Mouse (Mus musculus): ENCODE results near the gene Ccpg1os. TPM values are rescaled to one million over a fixed set of nuclear protein-coding genes. Genes with fewer than 3 reads are reported as not detected.

The Ccpg1os gene
- 12.0 and 14.9 TPM in 2 replicates for polyA plus RNA-seq (2016; fragmentation: Nextera tagmentation; extraction: Ambion mirVana)

GRCm38 (mm10) chr9:72985250-72986220 lies at the start of gene Ccpg1os, which contains the start of gene Ccpg1:
Gene Ccpg1os (minus strand): TSS chr9:72985382.
Gene Ccpg1 (plus strand): TSS chr9:72985429.
- H3K9me3 ChIP-seq (replicated peaks): no peaks in the 10 kb centered on the region
- WGBS: under 1% methylated on average over 87 of the region's 88 CpGs
- H3K27me3 ChIP-seq (replicated peaks): no peaks in the 10 kb centered on the region
- peaks cover 6% of the 10 kb centered on the region for H3K4me1 ChIP-seq (replicated peaks)
- H3K27ac ChIP-seq (ENCODE audit: poor library complexity, severe bottlenecking): peak within 1 kb of the TSS; percentile 31; the same call in 1 of the 2 replicates
- H3K4me2 ChIP-seq: peak within 1 kb of the TSS; percentile 82
- peak; percentile 98 for ATAC-seq (ENCODE audit: insufficient number of reproducible peaks, low FRiP score)
- peak within 1 kb of the TSS; percentile 78 for H3K4me3 ChIP-seq
- peak within 1 kb of the TSS; percentile 75 for H3K9ac ChIP-seq
- H3K36me3 ChIP-seq: no peaks in the 10 kb centered on the region

- Histone ChIP-seq H3K4me2 (no peak overlapping the region), H3K9ac (no peak overlapping the region), H3K9me3 (replicated peaks) (no peaks in the 10 kb centered on the region), H3K27me3 (replicated peaks) (no peaks in the 10 kb centered on the region), H3K4me1 (replicated peaks) (no peaks in the 10 kb centered on the region), H3K36me3 (peaks cover 46% of the 10 kb centered on the region), H3K27ac (ENCODE audit: poor library complexity, severe bottlenecking) (no peak overlapping the region), H3K4me3 (no peak overlapping the region)
- WGBS: 83% methylated on average over 1 of the region's 1 CpGs
- ATAC-seq (ENCODE audit: insufficient number of reproducible peaks, low FRiP score): no peak
Observed at GRCm38 (mm10) chr9:73033406-73033805, 48.2 kb upstream of the Ccpg1os start.

GRCm38 (mm10) chr9:73031421-73031820 lies 46.2 kb upstream of the Ccpg1os start:
- H3K36me3 ChIP-seq: peaks cover 46% of the 10 kb centered on the region

GRCm38 (mm10) chr9:73030443-73030842 lies 45.3 kb upstream of the Ccpg1os start:
- Histone ChIP-seq H3K4me2 (no peak overlapping the region), H3K9me3 (replicated peaks) (no peaks in the 10 kb centered on the region), H3K36me3 (peaks cover 46% of the 10 kb centered on the region), H3K27me3 (replicated peaks) (no peaks in the 10 kb centered on the region), H3K4me3 (no peak overlapping the region), H3K4me1 (replicated peaks) (peaks cover 12% of the 10 kb centered on the region), H3K27ac (ENCODE audit: poor library complexity, severe bottlenecking) (no peak overlapping the region), H3K9ac (no peak overlapping the region)
- ATAC-seq (ENCODE audit: insufficient number of reproducible peaks, low FRiP score): no peak
- WGBS: 92% methylated on average over 1 of the region's 1 CpGs

More at GRCm38 (mm10) chr9:73031421-73031820, 46.2 kb upstream of the Ccpg1os start:
- Histone ChIP-seq H3K4me2 (no peak overlapping the region), H3K9me3 (replicated peaks) (no peaks in the 10 kb centered on the region), H3K9ac (no peak overlapping the region), H3K27ac (ENCODE audit: poor library complexity, severe bottlenecking) (no peak overlapping the region), H3K4me3 (no peak overlapping the region), H3K4me1 (replicated peaks) (peaks cover 2% of the 10 kb centered on the region), H3K27me3 (replicated peaks) (no peaks in the 10 kb centered on the region)
- WGBS: 45% methylated on average over 4 of the region's 4 CpGs
- no peak for ATAC-seq (ENCODE audit: insufficient number of reproducible peaks, low FRiP score)

GRCm38 (mm10) chr9:73025818-73026636 lies 40.8 kb upstream of the Ccpg1os start:
- ATAC-seq (ENCODE audit: insufficient number of reproducible peaks, low FRiP score): peak; percentile 61; the same call in 1 of the 2 replicates
- H3K9me3 ChIP-seq (replicated peaks): no peaks in the 10 kb centered on the region
- no peaks in the 10 kb centered on the region for H3K27me3 ChIP-seq (replicated peaks)
- peak overlapping the region; percentile 65 for H3K4me2 ChIP-seq
- H3K36me3 ChIP-seq: peaks cover 26% of the 10 kb centered on the region
- peak overlapping the region; percentile 47; the same call in 1 of the 2 replicates for H3K9ac ChIP-seq
- peak overlapping the region; percentile 71 for H3K27ac ChIP-seq (ENCODE audit: poor library complexity, severe bottlenecking)
- peaks cover 12% of the 10 kb centered on the region for H3K4me1 ChIP-seq (replicated peaks)
- WGBS: 18% methylated on average over 17 of the region's 17 CpGs
- H3K4me3 ChIP-seq: peak overlapping the region; percentile 29

- WGBS: 88% methylated on average over 5 of the region's 5 CpGs
- Histone ChIP-seq H3K4me1 (replicated peaks) (peaks cover 2% of the 10 kb centered on the region), H3K9ac (no peak overlapping the region), H3K36me3 (peaks cover 50% of the 10 kb centered on the region), H3K4me2 (no peak overlapping the region), H3K27me3 (replicated peaks) (no peaks in the 10 kb centered on the region), H3K9me3 (replicated peaks) (no peaks in the 10 kb centered on the region), H3K4me3 (no peak overlapping the region), H3K27ac (ENCODE audit: poor library complexity, severe bottlenecking) (no peak overlapping the region)
- ATAC-seq (ENCODE audit: insufficient number of reproducible peaks, low FRiP score): no peak
Observed at GRCm38 (mm10) chr9:73020566-73021097, 35.5 kb upstream of the Ccpg1os start.

- Histone ChIP-seq H3K4me1 (replicated peaks) (no peaks in the 10 kb centered on the region), H3K27me3 (replicated peaks) (no peaks in the 10 kb centered on the region), H3K9ac (no peak overlapping the region), H3K4me3 (no peak overlapping the region), H3K9me3 (replicated peaks) (no peaks in the 10 kb centered on the region), H3K27ac (ENCODE audit: poor library complexity, severe bottlenecking) (no peak overlapping the region), H3K36me3 (peaks cover 54% of the 10 kb centered on the region), H3K4me2 (no peak overlapping the region)
- 88% methylated on average over 10 of the region's 10 CpGs for WGBS
- ATAC-seq (ENCODE audit: insufficient number of reproducible peaks, low FRiP score): no peak
Observed at GRCm38 (mm10) chr9:73019841-73020240, 34.7 kb upstream of the Ccpg1os start.

GRCm38 (mm10) chr9:73014724-73015123 lies 29.5 kb upstream of the Ccpg1os start:
- WGBS: 67% methylated on average over 13 of the region's 13 CpGs
- H3K36me3 ChIP-seq: peaks cover 74% of the 10 kb centered on the region
- ATAC-seq (ENCODE audit: insufficient number of reproducible peaks, low FRiP score): no peak

GRCm38 (mm10) chr9:73012629-73013028 lies 27.4 kb upstream of the Ccpg1os start:
- Histone ChIP-seq H3K36me3 (peaks cover 59% of the 10 kb centered on the region), H3K9me3 (replicated peaks) (no peaks in the 10 kb centered on the region), H3K4me2 (no peak overlapping the region), H3K9ac (no peak overlapping the region), H3K27me3 (replicated peaks) (no peaks in the 10 kb centered on the region), H3K4me1 (replicated peaks) (no peaks in the 10 kb centered on the region), H3K4me3 (no peak overlapping the region), H3K27ac (ENCODE audit: poor library complexity, severe bottlenecking) (no peak overlapping the region)
- WGBS: 78% methylated on average over 4 of the region's 4 CpGs
- ATAC-seq (ENCODE audit: insufficient number of reproducible peaks, low FRiP score): no peak

More at GRCm38 (mm10) chr9:73014724-73015123, 29.5 kb upstream of the Ccpg1os start:
- Histone ChIP-seq H3K9ac (no peak overlapping the region), H3K9me3 (replicated peaks) (no peaks in the 10 kb centered on the region), H3K27ac (ENCODE audit: poor library complexity, severe bottlenecking) (no peak overlapping the region), H3K27me3 (replicated peaks) (no peaks in the 10 kb centered on the region), H3K4me1 (replicated peaks) (no peaks in the 10 kb centered on the region), H3K4me3 (no peak overlapping the region), H3K4me2 (no peak overlapping the region)

- ATAC-seq (ENCODE audit: insufficient number of reproducible peaks, low FRiP score): no peak
- 56% methylated on average over 3 of the region's 3 CpGs for WGBS
- no peak overlapping the region for H3K4me3 ChIP-seq
- H3K9ac ChIP-seq: no peak overlapping the region
- no peaks in the 10 kb centered on the region for H3K4me1 ChIP-seq (replicated peaks)
- no peaks in the 10 kb centered on the region for H3K9me3 ChIP-seq (replicated peaks)
- H3K27me3 ChIP-seq (replicated peaks): no peaks in the 10 kb centered on the region
- H3K36me3 ChIP-seq: peaks cover 33% of the 10 kb centered on the region
- H3K27ac ChIP-seq (ENCODE audit: poor library complexity, severe bottlenecking): no peak overlapping the region
- H3K4me2 ChIP-seq: no peak overlapping the region
Observed at GRCm38 (mm10) chr9:73008384-73008783, 23.2 kb upstream of the Ccpg1os start.
